ENCODE assay signal across 29 mouse cellular contexts in the genomic region with DNA sequence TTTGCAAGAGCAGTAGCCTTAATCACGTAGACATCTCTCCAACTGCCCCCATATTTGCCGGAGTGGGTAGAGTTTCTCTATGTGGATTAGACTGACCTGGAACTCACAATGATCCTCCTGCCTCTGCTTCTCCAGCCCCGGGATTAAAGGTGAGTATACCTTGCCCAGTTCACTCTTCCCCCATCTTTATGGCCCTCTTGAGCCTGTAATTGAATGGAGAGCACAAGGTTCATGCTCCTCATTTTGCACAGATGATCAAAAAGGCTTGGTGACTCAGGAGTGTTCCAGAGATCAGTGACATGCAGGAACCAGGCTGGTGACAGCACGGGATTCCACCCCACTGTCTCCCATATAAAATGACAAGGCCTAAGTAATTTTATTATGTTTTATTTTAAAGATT.
"Had no signal": no experiment of that assay in that cellular context is flagged by ENCODE, and none has a peak within 500 bp of the region (broad histone marks: within the 10 kb centered on the region; RNA-seq: fewer than 3 reads in every experiment).

No protein-coding gene starts in this region.

- ATAC-seq: hindbrain, embryonic 16.5 days; inflammation-experienced regulatory T-cells, adult 6 months had no signal

- H3K4me1 ChIP-seq: heart, embryonic 13.5 days; heart, embryonic 15.5 days; hindbrain, embryonic 12.5 days; kidney, embryonic 15.5 days; limb, embryonic 10.5 days; limb, embryonic 12.5 days had no signal

- H3K9me3 ChIP-seq: heart, embryonic 13.5 days; heart, embryonic 15.5 days; hindbrain, embryonic 10.5 days; hindbrain, embryonic 12.5 days; kidney, embryonic 15.5 days; limb, embryonic 10.5 days; limb, embryonic 12.5 days; liver, embryonic 13.5 days; liver, embryonic 15.5 days had no signal

- H3K9ac ChIP-seq: heart, embryonic 13.5 days; heart, embryonic 15.5 days; hindbrain, embryonic 12.5 days; hindbrain, embryonic 14.5 days; kidney, embryonic 15.5 days; limb, embryonic 12.5 days; liver, embryonic 13.5 days; liver, embryonic 15.5 days had no signal

- H3K27ac ChIP-seq: gastrocnemius, adult 2 months; heart, adult 2 months; heart, embryonic 13.5 days; heart, embryonic 15.5 days; hindbrain, embryonic 10.5 days; hindbrain, embryonic 12.5 days; hindbrain, embryonic 14.5 days; kidney, embryonic 15.5 days; kidney, postnatal 0 days; limb, embryonic 10.5 days; limb, embryonic 12.5 days; liver, embryonic 13.5 days; liver, embryonic 15.5 days had no signal

- H3K4me2 ChIP-seq: heart, embryonic 11.5 days; heart, embryonic 13.5 days; heart, embryonic 15.5 days; hindbrain, embryonic 12.5 days; hindbrain, embryonic 14.5 days; kidney, embryonic 15.5 days; limb, embryonic 12.5 days; liver, embryonic 11.5 days; liver, embryonic 13.5 days; liver, embryonic 15.5 days had no signal

- H3K36me3 ChIP-seq: heart, embryonic 13.5 days; heart, embryonic 15.5 days; hindbrain, embryonic 10.5 days; hindbrain, embryonic 12.5 days; kidney, embryonic 15.5 days; limb, embryonic 10.5 days; limb, embryonic 12.5 days; liver, embryonic 13.5 days; liver, embryonic 15.5 days had no signal

- H3K4me3 ChIP-seq: gastrocnemius, adult 2 months; heart, adult 2 months; heart, embryonic 13.5 days; heart, embryonic 15.5 days; hindbrain, embryonic 10.5 days; hindbrain, embryonic 12.5 days; kidney, embryonic 15.5 days; limb, embryonic 10.5 days; limb, embryonic 12.5 days; liver, embryonic 13.5 days; liver, embryonic 15.5 days had no signal

- DNase-seq: gastrocnemius, adult 2 months; gastrocnemius, postnatal 10 days; gastrocnemius, postnatal 25 days; heart, adult 2 months; heart, postnatal 14 days; heart, postnatal 4 days; kidney, adult 11 months; kidney, adult 2 months; kidney, adult 9 months; kidney, postnatal 14 days; kidney, postnatal 36 days; layer of hippocampus, adult 9-11 months; layer of hippocampus, postnatal 36 days; liver; liver, embryonic 13.5 days had no signal

- H3K27me3 ChIP-seq: heart, embryonic 13.5 days; heart, embryonic 15.5 days; kidney, embryonic 15.5 days; limb, embryonic 12.5 days had no signal
